8 mouse cellular contexts compared by ENCODE assay signal in the genomic region with DNA sequence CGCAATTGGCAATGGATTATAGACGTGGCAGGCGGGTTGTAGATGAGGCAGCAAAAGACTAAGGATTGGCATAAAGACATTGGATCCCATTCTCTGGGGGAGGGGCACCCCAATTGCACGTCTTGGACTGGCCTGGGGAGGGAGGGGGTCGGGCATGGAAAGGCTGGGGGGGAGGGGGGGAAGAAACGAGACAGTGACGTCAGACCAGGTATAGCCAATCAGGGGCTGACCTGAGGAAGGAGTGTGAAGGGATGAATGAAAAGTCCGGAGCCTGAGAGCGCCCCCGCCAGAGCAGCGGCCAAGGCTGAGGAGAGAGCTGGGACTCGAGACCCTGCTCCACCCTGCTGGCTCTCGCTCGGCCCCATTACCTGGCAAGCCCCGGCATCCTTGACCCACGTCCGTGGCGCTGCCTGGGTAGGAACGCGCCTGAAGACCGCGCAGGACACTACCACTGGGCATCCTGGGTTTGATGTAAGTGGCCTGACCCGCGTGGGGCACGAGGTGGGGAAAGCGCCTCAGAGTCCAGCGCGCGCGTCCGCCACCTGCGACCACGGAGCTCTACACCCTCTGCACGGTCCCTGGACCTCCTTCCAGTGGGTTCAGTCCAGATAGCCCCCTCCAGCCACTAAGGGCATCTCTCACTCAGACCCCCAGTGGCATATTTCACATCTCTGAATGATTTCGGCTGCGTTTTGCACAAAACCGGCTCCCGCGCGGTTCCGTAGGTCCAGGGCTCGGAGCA. TPM values are rescaled to one million over a fixed set of nuclear protein-coding genes. Genes with fewer than 3 reads are reported as not detected.
DNase-seq lines count a peak whose midpoint lies in the region; ATAC-seq lines count a peak whose summit lies in the region.

No protein-coding gene starts in this region.

- DNase-seq in lung, adult 18-20 months: no peak
- DNase-seq in cerebellum, postnatal 14 days: peak; percentile 93 to 94
- DNase-seq in hindbrain, embryonic 14.5 days (ENCODE audit: low spot score): peak; percentile 86
- DNase-seq in adrenal gland, postnatal 25 days: no peak
- DNase-seq in kidney, postnatal 36 days: no peak
- DNase-seq in urinary bladder, postnatal 10 days (ENCODE audit: low spot score): no peak

- no peak overlapping the region for H3K27ac ChIP-seq in lung, embryonic 15.5 days
- H3K27ac ChIP-seq in hindbrain, embryonic 14.5 days: peak overlapping the region; percentile 98
- peak overlapping the region; percentile 75 for H3K27ac ChIP-seq in midbrain, embryonic 12.5 days (replicated peaks)

- WGBS in lung, embryonic 15.5 days: 1% methylated on average over 42 of the region's 42 CpGs
- 1% methylated on average over 42 of the region's 42 CpGs for WGBS in hindbrain, embryonic 14.5 days
- 3% methylated on average over 36 of the region's 42 CpGs for WGBS in midbrain, embryonic 12.5 days

- peak overlapping the region; percentile 48 for H3K4me2 ChIP-seq in lung, embryonic 15.5 days
- peak overlapping the region; percentile 94 for H3K4me2 ChIP-seq in hindbrain, embryonic 14.5 days (replicated peaks)
- peak overlapping the region; percentile 60 for H3K4me2 ChIP-seq in midbrain, embryonic 12.5 days (replicated peaks)

- ATAC-seq in lung, embryonic 15.5 days (ENCODE audit: borderline replicate concordance, extremely low read depth, low FRiP score, low TSS enrichment): no peak
- ATAC-seq in hindbrain, embryonic 14.5 days (ENCODE audit: low FRiP score): peak; percentile 90
- peak; percentile 83 for ATAC-seq in midbrain, embryonic 12.5 days (ENCODE audit: low FRiP score, low read depth)

- H3K4me1 ChIP-seq in lung, embryonic 15.5 days: peaks cover 12% of the 10 kb centered on the region
- peaks cover 31% of the 10 kb centered on the region for H3K4me1 ChIP-seq in hindbrain, embryonic 14.5 days (replicated peaks; ENCODE audit: control insufficient read depth, insufficient read depth, low read length)
- H3K4me1 ChIP-seq in midbrain, embryonic 12.5 days: peaks cover 73% of the 10 kb centered on the region

- peaks cover 98% of the 10 kb centered on the region for H3K27me3 ChIP-seq in lung, embryonic 15.5 days
- H3K27me3 ChIP-seq in hindbrain, embryonic 14.5 days (ENCODE audit: control insufficient read depth, insufficient read depth, low read length): peaks cover 9% of the 10 kb centered on the region
- H3K27me3 ChIP-seq in midbrain, embryonic 12.5 days: peaks cover 98% of the 10 kb centered on the region

- no peaks in the 10 kb centered on the region for H3K36me3 ChIP-seq in lung, embryonic 15.5 days
- peaks cover 23% of the 10 kb centered on the region for H3K36me3 ChIP-seq in hindbrain, embryonic 14.5 days (replicated peaks; ENCODE audit: control insufficient read depth, insufficient read depth)
- H3K36me3 ChIP-seq in midbrain, embryonic 12.5 days: peaks cover 5% of the 10 kb centered on the region; the same call in 1 of the 2 replicates

- peak overlapping the region; percentile 32 for H3K4me3 ChIP-seq in lung, embryonic 15.5 days
- H3K4me3 ChIP-seq in hindbrain, embryonic 14.5 days (replicated peaks; ENCODE audit: low read length): peak overlapping the region; percentile 68
- H3K4me3 ChIP-seq in midbrain, embryonic 12.5 days: peak overlapping the region; percentile 55

- no peaks in the 10 kb centered on the region for H3K9me3 ChIP-seq in lung, embryonic 15.5 days
- no peaks in the 10 kb centered on the region for H3K9me3 ChIP-seq in hindbrain, embryonic 14.5 days (ENCODE audit: control insufficient read depth, low read length)
- H3K9me3 ChIP-seq in midbrain, embryonic 12.5 days: no peaks in the 10 kb centered on the region

- no peak overlapping the region for H3K9ac ChIP-seq in lung, embryonic 15.5 days
- peak overlapping the region; percentile 96 for H3K9ac ChIP-seq in hindbrain, embryonic 14.5 days
- H3K9ac ChIP-seq in midbrain, embryonic 12.5 days (replicated peaks): peak overlapping the region; percentile 75

RNA-seq across cellular contexts. Expression of a gene that starts 40.1 kb away (rescaled TPM):
- polyA plus RNA-seq in lung, embryonic 15.5 days (2015; fragmentation: Nextera tagmentation; extraction: Ambion mirVana): 0.34 and 0.42 TPM in 2 replicates
- polyA plus RNA-seq in hindbrain, embryonic 14.5 days (2014; fragmentation: Nextera tagmentation; extraction: Ambion mirVana): 0.48 and 0.76 TPM in 2 replicates
- 0.26 TPM in 1 of 2 replicates, not detected in the other for polyA plus RNA-seq in midbrain, embryonic 12.5 days (2016; fragmentation: Nextera tagmentation; extraction: Ambion mirVana)
- 4.0 and 4.4 TPM in 2 replicates for total RNA-seq in adrenal gland, postnatal 25 days (2021)

Comparison
In these comparisons a context has a peak if more than half of its experiments do, and no peak if none do; other contexts are left out.
1. DNase-seq: peak in cerebellum, postnatal 14 days (2 of 2) and hindbrain, embryonic 14.5 days (single experiment); none in lung, adult 18-20 months (0 of 2), adrenal gland, postnatal 25 days (single experiment), kidney, postnatal 36 days (0 of 2) and urinary bladder, postnatal 10 days (single experiment).
2. Peak in every context shown above with its lines, with median percentiles within 50 percentile points of each other: H3K4me2 ChIP-seq and H3K4me3 ChIP-seq.